Mouse (Mus musculus) heart, postnatal 0 days (tissue): Measurements from ENCODE around the gene Ndrg3. TPM values are rescaled to one million over a fixed set of nuclear protein-coding genes. Genes with fewer than 3 reads are reported as not detected.

Experiments
- ATAC-seq: fragments of 200-750 bp; cut with Nextera tagmentation; 2 replicates; pipeline ENCODE4 v1.8.0; 2017; ENCODE audit warnings: low read depth, moderate number of reproducible peaks, moderate library complexity; ENCODE audit not compliant: insufficient read depth
- DNase-seq: peaks from one replicate; pipeline ENCODE4 v3.0.0-alpha.2; 2016; ENCODE audit warnings: low spot score
- H3K27ac ChIP-seq: fragments of 300-500 bp; sonication (generic); 2 replicates; pipeline ENCODE4 v1.5.1; 2014; ENCODE audit warnings: low read depth, mild to moderate bottlenecking
- H3K27me3 ChIP-seq: fragments of 300-500 bp; sonication (generic); 2 replicates; pipeline ENCODE4 v1.6.1; 2014; ENCODE audit warnings: low read length, mixed read lengths; ENCODE audit not compliant: control insufficient read depth, insufficient read depth
- H3K36me3 ChIP-seq: fragments of 300-500 bp; sonication (generic); replicated peaks from 2 replicates; pipeline ENCODE4 v1.6.1; 2014; ENCODE audit warnings: low read length, mixed read lengths; ENCODE audit not compliant: control insufficient read depth, insufficient read depth
- H3K4me1 ChIP-seq: fragments of 300-500 bp; sonication (generic); 2 replicates; pipeline ENCODE4 v1.6.1; 2014; ENCODE audit warnings: antibody characterized with exemption; ENCODE audit not compliant: control insufficient read depth, insufficient read depth
- H3K4me2 ChIP-seq: fragments of 300-500 bp; sonication (generic); 2 replicates; pipeline ENCODE4 v1.6.1; 2014; ENCODE audit warnings: low read depth, mild to moderate bottlenecking, low read length, moderate library complexity
- H3K4me3 ChIP-seq: fragments of 300-500 bp; sonication (generic); 2 replicates; pipeline ENCODE4 v1.5.1; 2014; ENCODE audit warnings: low read depth, low read length
- H3K9ac ChIP-seq: fragments of 300-500 bp; sonication (generic); replicated peaks from 2 replicates; pipeline ENCODE4 v1.6.1; 2014; ENCODE audit warnings: low read depth, low read length, mixed read lengths
- H3K9me3 ChIP-seq: fragments of 300-500 bp; sonication (generic); replicated peaks from 2 replicates; pipeline ENCODE4 v1.6.1; 2016; ENCODE audit warnings: low read length; ENCODE audit not compliant: control insufficient read depth
- CTCF ChIP-seq: IDR thresholded peaks from 2 replicates; pipeline ENCODE4 v1.5.1; 2016; ENCODE audit warnings: antibody characterized with exemption, control low read depth, low read depth
- EP300 ChIP-seq: IDR thresholded peaks from 2 replicates; pipeline ENCODE4 v1.6.1; 2016; ENCODE audit warnings: antibody characterized with exemption, low read depth
- WGBS: fragments of 180-500 bp; shearing (Covaris S2); extraction: QIAGEN DNeasy Blood & Tissue Kit; methylation state at CpG from one replicate; pipeline ENCODE4 v1.1.7; 2014; 5-methylcytosine and 5-hydroxymethylcytosine counted together
- polyA plus RNA-seq: library from polyadenylated mRNA; unstranded; fragments of >200 nt; fragmentation: Nextera tagmentation; extraction: Ambion mirVana; gene quantifications from 2 replicates; pipeline ENCODE4 v1.2.1, GENCODE M21; 2015
- total RNA-seq: library from RNA; depleted of rRNA; stranded (reverse); fragments of >200 nt; gene quantifications from 2 replicates; pipeline ENCODE4 v1.2.3, GENCODE M21; 2014; ENCODE audit warnings: low replicate concordance

Ndrg3 gene
- total and polyA plus RNA-seq, 2 experiments from 2014 or later, result 16.2 to 27.2 TPM

- Histone ChIP-seq H3K4me1 (no peaks in the 10 kb centered on the region), H3K27me3 (no peaks in the 10 kb centered on the region), H3K9ac (no peak overlapping the region), H3K27ac (no peak overlapping the region), H3K36me3 (no peaks in the 10 kb centered on the region), H3K4me2 (no peak overlapping the region), H3K4me3 (no peak overlapping the region), H3K9me3 (no peaks in the 10 kb centered on the region)
- DNase-seq (no peak), ATAC-seq (no peak)
- TF ChIP-seq CTCF (no peak), EP300 (no peak)
- 83% methylated on average over 9 of the region's 9 CpGs for WGBS
Measured at GRCm38 (mm10) chr2:156897034-156897433, 94.8 kb downstream of the Ndrg3 start.

GRCm38 (mm10) chr2:156896384-156896914 lies 95.4 kb downstream of the Ndrg3 start:
- no peaks in the 10 kb centered on the region for H3K27me3 ChIP-seq
- no peak for TF ChIP-seq CTCF
- TF ChIP-seq EP300, result no peak
- no peak overlapping the region for H3K4me3 ChIP-seq
- DNase-seq (no peak), ATAC-seq (no peak)
- no peaks in the 10 kb centered on the region for H3K4me1 ChIP-seq
- H3K9me3 ChIP-seq, result no peaks in the 10 kb centered on the region
- H3K4me2 ChIP-seq, result no peak overlapping the region
- no peak overlapping the region for H3K9ac ChIP-seq
- no peak overlapping the region for H3K27ac ChIP-seq
- WGBS, result 55% methylated on average over 9 of the region's 9 CpGs
- no peaks in the 10 kb centered on the region for H3K36me3 ChIP-seq

- no peaks in the 10 kb centered on the region for H3K4me1 ChIP-seq
- no peak for ATAC-seq
- TF ChIP-seq EP300, result no peak
- TF ChIP-seq CTCF, result no peak
- no peaks in the 10 kb centered on the region for H3K27me3 ChIP-seq
- no peaks in the 10 kb centered on the region for H3K36me3 ChIP-seq
- H3K4me3 ChIP-seq, result no peak overlapping the region
- no peak for DNase-seq
- H3K9me3 ChIP-seq, result no peaks in the 10 kb centered on the region
- 68% methylated on average over 15 of the region's 15 CpGs for WGBS
- no peak overlapping the region for H3K4me2 ChIP-seq
- no peak overlapping the region for H3K27ac ChIP-seq
- no peak overlapping the region for H3K9ac ChIP-seq
Measured at GRCm38 (mm10) chr2:156894496-156895265, 97.2 kb downstream of the Ndrg3 start.

GRCm38 (mm10) chr2:156892821-156893220 lies 99.0 kb downstream of the Ndrg3 start:
- ATAC-seq (no peak), DNase-seq (no peak)
- H3K27ac ChIP-seq, result no peak overlapping the region
- TF ChIP-seq EP300 (no peak), CTCF (no peak)
- H3K9me3 ChIP-seq, result no peaks in the 10 kb centered on the region
- no peak overlapping the region for H3K4me3 ChIP-seq
- no peaks in the 10 kb centered on the region for H3K27me3 ChIP-seq
- H3K4me2 ChIP-seq, result no peak overlapping the region
- H3K36me3 ChIP-seq, result no peaks in the 10 kb centered on the region
- H3K4me1 ChIP-seq, result no peaks in the 10 kb centered on the region
- WGBS, result 63% methylated on average over 6 of the region's 6 CpGs
- H3K9ac ChIP-seq, result no peak overlapping the region

- DNase-seq (no peak), ATAC-seq (no peak)
- TF ChIP-seq CTCF, result no peak
- TF ChIP-seq EP300, result no peak
- no peaks in the 10 kb centered on the region for H3K27me3 ChIP-seq
- H3K9me3 ChIP-seq, result no peaks in the 10 kb centered on the region
- 62% methylated on average over 3 of the region's 3 CpGs for WGBS
- H3K36me3 ChIP-seq, result no peaks in the 10 kb centered on the region
- no peaks in the 10 kb centered on the region for H3K4me1 ChIP-seq
- H3K4me3 ChIP-seq, result no peak overlapping the region
- no peak overlapping the region for H3K4me2 ChIP-seq
- H3K27ac ChIP-seq, result no peak overlapping the region
- no peak overlapping the region for H3K9ac ChIP-seq
Measured at GRCm38 (mm10) chr2:156892240-156892639, 99.6 kb downstream of the Ndrg3 start.
